Mouse (Mus musculus) limb, embryonic 15.5 days (tissue): Measurements from ENCODE around the gene Emx1. TPM values are rescaled to one million over a fixed set of nuclear protein-coding genes. Genes with fewer than 3 reads are reported as not detected.

Experiments used
- ATAC-seq: fragments of 200-750 bp; cut with Nextera tagmentation; 2 replicates; pipeline ENCODE4 v1.8.0; 2017; ENCODE audit warnings: low read depth, moderate TSS enrichment; ENCODE audit not compliant: insufficient number of reproducible peaks, low FRiP score, low TSS enrichment
- H3K27ac ChIP-seq: fragments of 300-500 bp; sonication (generic); 2 replicates; pipeline ENCODE4 v1.5.1; 2015; ENCODE audit warnings: moderate library complexity, mild to moderate bottlenecking, inconsistent platforms
- H3K27me3 ChIP-seq: fragments of 300-500 bp; sonication (generic); 2 replicates; pipeline ENCODE4 v1.6.1; 2015; ENCODE audit warnings: inconsistent platforms
- H3K36me3 ChIP-seq: fragments of 300-500 bp; sonication (generic); 2 replicates; pipeline ENCODE4 v1.6.1; 2015; ENCODE audit warnings: inconsistent platforms
- H3K4me1 ChIP-seq: fragments of 300-500 bp; sonication (generic); 2 replicates; pipeline ENCODE4 v1.6.1; 2015; ENCODE audit warnings: inconsistent platforms
- H3K4me2 ChIP-seq: fragments of 300-500 bp; sonication (generic); 2 replicates; pipeline ENCODE4 v1.6.1; 2015; ENCODE audit warnings: mild to moderate bottlenecking, inconsistent platforms
- H3K4me3 ChIP-seq: fragments of 300-500 bp; sonication (generic); 2 replicates; pipeline ENCODE4 v1.5.1; 2015; ENCODE audit warnings: mild to moderate bottlenecking, inconsistent platforms
- H3K9ac ChIP-seq: fragments of 300-500 bp; sonication (generic); 2 replicates; pipeline ENCODE4 v1.6.1; 2015; ENCODE audit warnings: inconsistent platforms
- H3K9me3 ChIP-seq: fragments of 300-500 bp; sonication (generic); 2 replicates; pipeline ENCODE4 v1.6.1; 2016; ENCODE audit warnings: inconsistent platforms
- WGBS: fragments of 180-500 bp; shearing (Covaris S2); methylation state at CpG from one replicate; pipeline ENCODE4 v1.1.7; 2015; 5-methylcytosine and 5-hydroxymethylcytosine counted together
- polyA plus RNA-seq: library from polyadenylated mRNA; unstranded; fragments of >200 nt; fragmentation: Nextera tagmentation; extraction: Ambion mirVana; gene quantifications from 2 replicates; pipeline ENCODE4 v1.2.1, GENCODE M21; 2015

The Emx1 gene
- polyA plus RNA-seq, 1 experiment from 2014 or later: 0.20 TPM

DNA sequence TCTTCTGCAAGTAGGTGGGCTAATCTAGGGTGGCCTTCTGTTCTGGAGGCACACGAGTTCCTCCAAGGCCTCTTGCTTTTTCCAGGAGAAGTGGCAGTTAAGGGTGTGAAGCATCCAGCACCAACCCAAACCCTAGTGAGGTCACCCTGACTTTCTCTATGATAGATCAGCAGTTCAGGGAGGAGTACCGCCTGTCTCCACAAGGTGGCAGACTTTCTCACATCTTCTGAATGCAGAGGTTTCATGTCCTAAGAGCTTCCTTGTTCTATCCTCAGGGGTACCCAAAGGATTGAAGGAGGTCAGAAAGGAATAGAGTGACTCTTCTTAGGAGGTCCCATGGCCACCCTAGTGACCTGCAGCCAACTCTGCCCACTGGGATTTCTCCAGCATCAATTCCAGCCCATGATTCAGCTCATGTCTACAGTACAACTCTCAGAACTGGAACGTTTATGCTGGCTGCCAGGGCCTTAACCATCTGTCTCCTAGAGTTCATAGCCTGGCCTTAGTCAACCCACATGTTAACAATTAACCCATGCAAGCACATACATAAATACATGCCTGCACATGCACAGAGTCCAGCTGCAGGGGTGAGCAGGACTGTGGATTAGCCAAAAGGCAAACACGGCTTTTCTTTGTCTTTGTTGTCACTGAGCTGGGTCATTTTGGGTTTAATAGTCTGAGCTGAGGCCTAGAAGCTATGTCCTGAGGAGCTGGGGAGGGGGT, 26.9 kb upstream of the Emx1 start:
- no peak overlapping the region for H3K4me3 ChIP-seq
- H3K9ac ChIP-seq: no peak overlapping the region
- no peaks in the 10 kb centered on the region for H3K36me3 ChIP-seq
- no peak overlapping the region for H3K27ac ChIP-seq
- no peak overlapping the region for H3K4me2 ChIP-seq
- H3K4me1 ChIP-seq: peaks cover 6% of the 10 kb centered on the region; the same call in 1 of the 2 replicates
- H3K9me3 ChIP-seq: no peaks in the 10 kb centered on the region
- ATAC-seq: no peak
- WGBS: 35% methylated on average over 4 of the region's 4 CpGs
- no peaks in the 10 kb centered on the region for H3K27me3 ChIP-seq

DNA sequence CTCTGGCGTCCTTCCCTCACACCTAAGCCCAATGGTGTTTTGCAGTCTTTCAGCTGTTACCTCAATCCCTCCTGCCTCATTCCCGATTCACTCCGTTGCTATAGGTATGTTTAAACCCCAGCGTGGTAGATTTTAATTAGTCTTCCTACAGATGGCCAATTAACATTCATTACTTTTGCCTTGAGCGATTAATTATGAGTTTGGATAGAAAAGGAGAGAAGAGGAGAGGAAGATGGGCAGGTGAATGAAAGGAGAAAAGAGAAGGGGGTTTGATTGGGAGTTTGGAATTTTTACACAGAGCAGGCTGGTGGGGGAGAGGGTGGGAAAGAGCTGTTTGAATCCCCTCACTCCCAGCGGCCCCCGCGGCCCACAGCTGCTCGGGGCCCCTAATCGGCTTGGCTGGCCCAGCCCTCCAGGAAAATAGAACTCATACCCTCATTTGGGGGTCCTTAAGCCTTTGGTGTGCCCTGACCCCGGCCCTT, 21.8 kb upstream of the Emx1 start:
- ATAC-seq: no peak
- Histone ChIP-seq H3K27me3 (no peaks in the 10 kb centered on the region), H3K27ac (no peak overlapping the region), H3K9me3 (no peaks in the 10 kb centered on the region), H3K9ac (no peak overlapping the region), H3K4me3 (no peak overlapping the region), H3K4me2 (no peak overlapping the region), H3K4me1 (0 out of 2 replicates have a peak, but pooled peaks cover 6% of the 10 kb centered on the region), H3K36me3 (no peaks in the 10 kb centered on the region)
- 22% methylated on average over 11 of the region's 11 CpGs for WGBS

DNA sequence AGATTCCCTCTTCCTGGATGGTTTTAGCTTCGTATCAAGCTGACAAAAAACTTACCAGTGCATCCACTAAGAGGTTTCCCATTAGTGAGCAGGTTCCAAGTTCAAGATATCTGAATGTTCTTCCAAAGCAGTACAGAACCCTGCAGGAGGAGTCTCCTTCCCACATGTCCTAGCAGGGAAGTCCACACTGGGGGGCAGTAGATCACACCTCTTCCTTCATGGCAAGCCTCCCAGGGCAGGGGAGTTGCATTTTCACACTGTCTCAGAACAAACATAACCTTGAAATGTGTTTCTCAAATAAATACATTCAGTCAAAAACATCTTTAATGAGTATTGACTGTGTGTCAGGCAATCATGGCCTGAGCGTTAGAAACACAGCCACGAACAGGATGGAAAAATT, 7.7 kb upstream of the Emx1 start:
- no peak overlapping the region for H3K27ac ChIP-seq
- no peak overlapping the region for H3K9ac ChIP-seq
- H3K4me1 ChIP-seq: no peaks in the 10 kb centered on the region
- 74% methylated on average over 3 of the region's 3 CpGs for WGBS
- no peak overlapping the region for H3K4me2 ChIP-seq
- no peaks in the 10 kb centered on the region for H3K36me3 ChIP-seq
- no peak overlapping the region for H3K4me3 ChIP-seq
- no peaks in the 10 kb centered on the region for H3K9me3 ChIP-seq
- ATAC-seq: no peak
- peaks cover 17% of the 10 kb centered on the region for H3K27me3 ChIP-seq

DNA sequence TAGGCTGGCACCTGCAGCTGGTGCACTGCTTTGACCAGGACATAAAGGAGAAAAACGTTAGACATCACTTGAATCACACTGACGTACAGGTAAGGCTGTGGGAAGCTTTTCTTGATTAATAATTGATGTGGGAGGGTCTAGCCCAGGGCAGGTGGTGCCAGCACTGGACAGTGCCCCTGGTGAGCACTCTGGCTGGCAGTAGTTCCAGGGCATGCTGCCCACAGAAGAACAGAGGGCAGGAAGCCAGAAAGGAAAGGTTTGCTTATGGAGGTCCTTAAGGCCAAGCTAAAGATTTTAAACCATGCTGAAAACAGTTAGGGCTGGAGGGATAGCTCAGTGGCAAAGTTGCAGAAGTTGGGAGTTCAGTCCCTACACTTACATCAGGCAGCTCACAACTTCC, 7.2 kb upstream of the Emx1 start:
- Histone ChIP-seq H3K36me3 (no peaks in the 10 kb centered on the region), H3K4me1 (no peaks in the 10 kb centered on the region), H3K9me3 (no peaks in the 10 kb centered on the region), H3K9ac (no peak overlapping the region), H3K4me3 (no peak overlapping the region), H3K4me2 (no peak overlapping the region), H3K27ac (no peak overlapping the region), H3K27me3 (peaks cover 19% of the 10 kb centered on the region)
- WGBS: 63% methylated on average over 2 of the region's 2 CpGs
- ATAC-seq: no peak

DNA sequence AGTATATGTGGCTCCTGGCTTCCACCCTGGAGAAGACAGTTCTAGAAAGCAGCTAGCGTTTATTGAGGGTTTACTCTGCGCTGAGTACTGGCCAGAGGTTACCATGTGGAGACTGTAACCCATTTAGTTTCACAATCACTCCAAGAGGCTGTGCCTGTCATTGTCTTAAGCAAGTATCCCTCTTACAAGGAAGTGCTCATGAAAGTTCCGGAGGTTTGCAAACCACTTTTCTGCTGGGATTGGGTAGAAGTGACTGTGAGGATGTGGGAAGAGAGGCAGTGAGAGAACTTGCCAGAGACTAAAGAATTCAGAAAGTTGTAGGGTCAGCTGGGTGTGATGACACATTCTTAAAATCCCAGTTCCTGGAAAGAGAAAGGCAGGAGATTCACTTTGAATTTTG, 3.3 kb upstream of the Emx1 start:
- Histone ChIP-seq H3K36me3 (no peaks in the 10 kb centered on the region), H3K27ac (no peak overlapping the region), H3K4me3 (no peak overlapping the region), H3K4me1 (peaks cover 30% of the 10 kb centered on the region), H3K9me3 (no peaks in the 10 kb centered on the region), H3K9ac (no peak overlapping the region), H3K4me2 (no peak overlapping the region), H3K27me3 (peaks cover 57% of the 10 kb centered on the region)
- ATAC-seq: no peak
- WGBS: 49% methylated on average over 3 of the region's 3 CpGs

DNA sequence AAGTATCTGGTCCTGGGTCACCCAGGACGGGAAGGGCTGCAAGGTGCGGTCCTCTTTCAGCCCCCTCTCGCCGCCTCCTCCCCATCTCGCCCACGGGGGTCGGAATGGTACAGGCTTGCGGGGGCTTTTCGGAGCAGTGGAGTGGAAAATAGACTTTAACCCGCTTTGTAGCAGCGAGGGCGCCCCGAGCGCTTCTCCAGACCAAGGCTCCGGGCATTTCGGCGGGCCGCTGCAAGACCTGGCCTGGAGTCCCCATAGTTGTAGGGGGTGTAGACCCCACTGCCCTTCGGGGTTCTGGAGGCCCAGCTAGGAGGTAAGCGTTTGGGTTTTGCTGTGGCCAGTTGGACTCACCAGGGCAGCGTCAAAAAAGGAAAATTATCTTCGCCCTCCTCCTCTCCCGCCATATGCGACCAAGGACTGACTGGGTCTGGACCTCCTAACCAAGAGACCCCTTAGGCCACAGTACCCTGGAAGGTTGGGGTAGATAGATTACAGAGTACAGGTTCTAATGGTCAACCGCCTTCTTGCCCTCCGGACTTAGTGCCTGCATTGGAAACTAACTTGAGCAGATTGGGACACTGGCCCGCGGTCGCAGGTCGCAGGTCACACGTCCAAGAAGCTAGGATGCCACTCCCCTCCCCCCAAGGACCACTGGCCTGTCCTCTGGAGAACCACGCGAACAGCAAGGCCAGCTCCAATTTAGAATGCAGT, 1.1 kb upstream of the Emx1 start:
- Histone ChIP-seq H3K27me3 (peaks cover 76% of the 10 kb centered on the region), H3K36me3 (no peaks in the 10 kb centered on the region), H3K9me3 (no peaks in the 10 kb centered on the region), H3K4me3 (peak overlapping the region; percentile 40; the same call in 1 of the 2 replicates), H3K4me2 (peak overlapping the region; percentile 14; the same call in 1 of the 2 replicates), H3K9ac (no peak overlapping the region), H3K4me1 (peaks cover 46% of the 10 kb centered on the region), H3K27ac (no peak overlapping the region)
- no peak for ATAC-seq
- WGBS: 3% methylated on average over 33 of the region's 33 CpGs

DNA sequence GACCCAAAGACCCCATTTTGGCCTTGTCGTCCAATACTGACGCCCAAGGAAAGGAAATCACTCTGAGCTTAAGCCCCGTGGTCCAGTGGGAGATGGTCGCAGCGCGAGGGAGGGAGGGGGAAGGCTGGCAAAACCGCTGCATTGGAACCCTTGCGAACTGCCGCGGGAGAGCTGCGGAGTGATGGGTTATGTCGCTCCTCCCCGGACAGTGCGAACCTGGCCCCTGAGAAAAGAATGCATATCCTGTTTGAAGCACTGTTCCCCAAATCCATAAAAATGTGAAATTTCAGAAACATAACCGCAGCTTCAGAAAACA, 536 bp upstream of the Emx1 start:
- no peak overlapping the region for H3K9ac ChIP-seq
- H3K36me3 ChIP-seq: no peaks in the 10 kb centered on the region
- H3K9me3 ChIP-seq: no peaks in the 10 kb centered on the region
- peaks cover 76% of the 10 kb centered on the region for H3K27me3 ChIP-seq
- H3K4me3 ChIP-seq: peak overlapping the region; percentile 40; the same call in 1 of the 2 replicates
- WGBS: under 1% methylated on average over 15 of the region's 15 CpGs
- H3K27ac ChIP-seq: no peak overlapping the region
- H3K4me2 ChIP-seq: peak overlapping the region; percentile 71; the same call in 1 of the 2 replicates
- no peak for ATAC-seq
- H3K4me1 ChIP-seq: peaks cover 46% of the 10 kb centered on the region

DNA sequence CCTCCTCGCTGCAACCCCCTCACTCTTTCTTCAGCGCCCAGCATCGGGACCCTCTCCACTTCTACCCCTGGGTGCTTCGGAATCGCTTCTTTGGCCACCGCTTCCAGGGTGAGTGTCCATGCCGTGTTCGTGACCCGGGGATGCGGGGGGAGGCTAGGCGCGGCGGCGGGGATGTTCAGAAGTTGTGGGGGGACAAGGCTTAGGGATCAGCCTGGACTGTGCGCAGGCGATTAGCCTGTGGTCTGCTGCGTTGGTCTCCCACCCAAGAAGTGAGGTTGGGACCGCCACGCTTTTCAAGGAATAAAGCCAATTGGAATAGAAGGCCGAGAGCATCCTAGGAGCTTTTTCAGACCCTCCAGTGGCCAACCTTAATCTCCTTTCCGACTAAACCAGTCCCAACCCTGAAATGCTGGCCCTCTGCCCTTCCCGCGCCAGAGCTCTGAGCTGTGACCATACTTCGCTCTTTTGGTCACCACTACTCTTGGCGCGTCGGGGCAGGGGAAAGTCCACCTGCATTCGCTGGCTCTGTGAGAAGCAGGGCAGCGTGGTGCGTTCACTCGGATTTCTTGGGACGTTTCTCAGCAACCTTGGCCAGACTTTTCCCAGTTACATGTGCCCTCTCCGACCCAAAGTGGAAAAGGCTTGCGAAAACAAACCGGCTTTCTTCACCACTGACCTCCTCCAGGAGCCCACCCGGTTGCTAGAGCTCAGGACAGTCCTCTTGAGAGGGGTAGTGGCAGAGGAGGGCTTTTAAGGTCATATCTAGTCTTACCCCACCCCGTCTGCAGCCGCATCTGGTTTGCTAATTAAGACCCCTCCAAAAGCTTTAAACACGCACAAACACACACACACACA, 1.2 kb downstream of the Emx1 start:
- peaks cover 46% of the 10 kb centered on the region for H3K4me1 ChIP-seq
- H3K9me3 ChIP-seq: no peaks in the 10 kb centered on the region
- peak overlapping the region; percentile 71 for H3K4me2 ChIP-seq
- H3K27ac ChIP-seq: no peak overlapping the region
- H3K4me3 ChIP-seq: peak overlapping the region; percentile 40
- no peaks in the 10 kb centered on the region for H3K36me3 ChIP-seq
- peaks cover 93% of the 10 kb centered on the region for H3K27me3 ChIP-seq
- 2% methylated on average over 39 of the region's 39 CpGs for WGBS
- no peak overlapping the region for H3K9ac ChIP-seq
- no peak for ATAC-seq

DNA sequence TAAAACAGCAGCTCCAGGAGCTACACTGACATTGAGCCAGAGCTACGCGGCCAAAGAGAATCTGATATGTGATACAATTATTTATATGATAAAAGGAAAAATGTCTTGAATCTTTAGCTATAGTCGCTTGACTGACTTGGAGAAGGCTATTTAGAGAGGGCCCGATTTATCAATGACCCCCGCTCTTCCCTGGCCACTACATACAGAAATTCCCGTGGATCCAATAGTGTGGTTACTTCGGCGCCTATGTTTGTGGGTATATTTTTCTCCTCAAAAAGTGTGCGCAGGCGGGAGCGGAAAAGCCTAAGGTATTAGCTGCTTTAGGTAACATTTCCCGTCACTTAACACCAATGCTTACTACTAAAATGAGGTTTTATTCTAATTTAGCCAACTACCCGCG, 2.1 kb downstream of the Emx1 start:
- H3K9me3 ChIP-seq: no peaks in the 10 kb centered on the region

DNA sequence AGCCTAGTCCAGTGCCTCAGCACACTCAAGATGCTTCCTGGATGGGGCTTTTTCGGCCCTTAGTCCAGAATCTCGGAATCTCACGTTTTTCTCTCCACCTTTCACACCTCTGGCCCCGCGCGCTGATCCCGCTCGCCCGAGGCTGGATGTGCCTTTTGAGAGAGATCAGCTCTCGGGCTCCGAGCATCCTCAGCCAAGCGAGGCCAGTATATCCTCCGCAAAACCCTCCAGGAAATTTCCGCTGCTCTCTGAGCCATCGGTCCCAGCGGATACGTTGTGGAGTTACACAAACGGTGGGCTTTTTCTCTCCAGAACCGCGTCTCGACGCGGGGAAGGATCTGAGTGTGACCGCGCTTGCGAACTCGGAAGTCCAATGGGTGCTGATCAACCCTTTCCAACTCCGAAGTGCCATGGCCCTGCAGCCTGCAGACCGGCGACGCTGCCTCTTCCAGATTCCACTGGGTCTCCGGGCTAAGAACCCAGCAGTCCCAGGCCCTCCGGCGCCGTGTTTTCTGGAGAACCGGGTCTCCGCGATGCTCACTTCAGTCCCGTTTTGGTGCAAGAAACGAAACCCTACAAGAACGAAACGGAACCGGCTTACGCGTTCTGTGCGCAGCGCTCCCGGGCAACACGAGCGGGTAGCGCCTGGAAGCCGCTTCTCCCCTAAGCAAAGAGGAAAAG, 2.8 kb downstream of the Emx1 start:
- peaks cover 98% of the 10 kb centered on the region for H3K27me3 ChIP-seq
- H3K4me3 ChIP-seq: peak overlapping the region; percentile 39
- H3K4me1 ChIP-seq: peaks cover 55% of the 10 kb centered on the region
- no peaks in the 10 kb centered on the region for H3K9me3 ChIP-seq
- no peak overlapping the region for H3K9ac ChIP-seq
- ATAC-seq: no peak
- no peak overlapping the region for H3K27ac ChIP-seq
- H3K4me2 ChIP-seq: peak overlapping the region; percentile 69
- H3K36me3 ChIP-seq: no peaks in the 10 kb centered on the region
- WGBS: 1% methylated on average over 52 of the region's 52 CpGs

More for the DNA sequence above, 2.1 kb downstream of the Emx1 start:
- Histone ChIP-seq H3K27me3 (peaks cover 96% of the 10 kb centered on the region), H3K4me3 (no peak overlapping the region), H3K9ac (no peak overlapping the region), H3K27ac (no peak overlapping the region), H3K4me2 (no peak overlapping the region), H3K36me3 (no peaks in the 10 kb centered on the region), H3K4me1 (peaks cover 54% of the 10 kb centered on the region)
- ATAC-seq: no peak
- 7% methylated on average over 14 of the region's 14 CpGs for WGBS

DNA sequence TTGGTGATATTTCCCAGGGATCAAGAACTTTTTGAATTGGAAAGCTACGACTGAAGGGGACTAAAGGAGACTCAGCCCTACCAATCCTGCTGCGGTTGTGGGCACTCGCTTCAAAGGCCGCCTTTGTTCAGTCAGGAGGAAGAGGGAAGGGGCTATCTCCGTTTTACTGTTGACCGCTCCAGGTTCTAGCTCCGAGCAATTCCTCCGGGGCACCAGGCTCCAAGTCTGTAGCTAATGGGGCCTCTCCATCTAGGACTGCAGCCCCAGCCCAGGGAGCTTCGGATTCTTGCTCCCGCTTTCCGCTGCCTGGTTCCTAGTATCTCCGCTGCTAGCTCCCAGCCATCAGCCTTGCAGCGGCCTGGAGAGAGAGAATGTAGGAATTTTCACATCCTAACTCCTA, 3.4 kb downstream of the Emx1 start:
- Histone ChIP-seq H3K9ac (no peak overlapping the region), H3K4me3 (peak overlapping the region; percentile 39), H3K9me3 (no peaks in the 10 kb centered on the region), H3K4me1 (peaks cover 55% of the 10 kb centered on the region), H3K4me2 (peak overlapping the region; percentile 69), H3K36me3 (no peaks in the 10 kb centered on the region), H3K27ac (no peak overlapping the region), H3K27me3 (peaks cover 96% of the 10 kb centered on the region)
- WGBS: 7% methylated on average over 13 of the region's 13 CpGs
- no peak for ATAC-seq
